Mouse (Mus musculus): Measurements from ENCODE around the gene Cct4.
A peak's percentile ranks its signal among the peaks of the same experiment; 100 is the strongest.

Gene Cct4

GRCm38 (mm10) chr11:22990393-22991126 lies at the start of gene Cct4:
Cct4 (plus strand) TSS chr11:22990519.
- DNase-seq: peak; percentile 92 to 95

- DNase-seq: no peak
Measured at GRCm38 (mm10) chr11:22949101-22949500, 41.2 kb upstream of the Cct4 start.

- DNase-seq: no peak
Measured at GRCm38 (mm10) chr11:22950131-22950530, 40.2 kb upstream of the Cct4 start.

DNA sequence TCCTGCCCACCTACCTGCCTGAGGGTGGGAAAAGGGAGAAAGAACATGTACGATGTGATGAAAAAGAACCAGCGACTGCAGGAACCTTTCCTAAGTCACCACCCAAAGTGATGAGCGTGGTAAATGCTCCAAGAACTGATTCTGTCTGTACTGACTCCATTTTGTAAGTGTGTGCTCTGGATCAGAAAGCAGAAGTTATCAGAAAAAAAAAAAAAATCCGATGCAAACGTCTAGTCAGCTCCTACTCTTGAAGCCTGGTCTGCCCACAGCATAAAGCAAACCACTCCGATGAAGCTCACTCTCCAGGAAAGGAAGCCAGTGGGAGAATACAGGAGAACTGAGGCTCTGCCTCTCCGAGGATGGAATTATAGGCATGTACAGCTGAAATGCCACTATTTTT lies 37.7 kb upstream of the Cct4 start:
- DNase-seq: no peak

- DNase-seq: no peak
Measured at GRCm38 (mm10) chr11:22956346-22956745, 34.0 kb upstream of the Cct4 start.

GRCm38 (mm10) chr11:22956830-22957229 lies 33.5 kb upstream of the Cct4 start:
- no peak for DNase-seq

DNA sequence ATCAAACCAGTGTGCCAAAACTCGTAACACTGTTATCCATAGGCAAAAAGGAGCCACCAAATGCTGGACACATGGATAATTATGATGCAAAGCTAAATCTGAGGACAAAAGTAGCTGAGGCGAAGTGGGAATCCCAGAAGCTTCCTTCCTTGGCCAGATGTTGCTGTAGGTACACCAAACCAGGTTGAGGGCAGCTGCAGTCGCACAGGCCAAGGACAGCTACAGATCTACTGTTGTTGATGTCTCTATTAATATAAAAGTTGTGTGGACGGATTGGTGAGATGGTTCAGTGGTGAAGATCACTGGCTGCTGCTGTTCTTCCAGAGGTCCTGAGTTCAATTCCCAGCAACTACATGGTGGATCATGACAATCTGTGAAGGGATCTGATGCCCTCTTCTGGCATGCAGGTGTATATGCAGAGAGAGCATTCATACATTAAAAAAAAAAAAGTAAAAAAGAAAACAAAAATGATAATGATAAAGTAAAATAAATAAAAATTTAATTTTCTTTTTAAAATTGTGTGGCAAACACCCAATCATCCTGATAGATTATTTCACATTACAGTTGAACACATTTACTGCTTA lies 32.4 kb upstream of the Cct4 start:
- DNase-seq: no peak

- no peak for DNase-seq
Measured at GRCm38 (mm10) chr11:22962101-22962500, 28.2 kb upstream of the Cct4 start.

GRCm38 (mm10) chr11:22964401-22964800 lies 25.9 kb upstream of the Cct4 start:
- DNase-seq: no peak

- no peak for DNase-seq
Measured at GRCm38 (mm10) chr11:22965503-22965902, 24.8 kb upstream of the Cct4 start.

GRCm38 (mm10) chr11:22969486-22969885 lies 20.8 kb upstream of the Cct4 start:
- no peak for DNase-seq

- DNase-seq: no peak
Measured at GRCm38 (mm10) chr11:22970546-22970945, 19.8 kb upstream of the Cct4 start.

- peak; percentile 83 to 84 for DNase-seq
Measured at GRCm38 (mm10) chr11:22971835-22972709, 18.2 kb upstream of the Cct4 start, which contains the start of gene Zrsr1. Zrsr1 (plus strand) TSS chr11:22972005.

DNA sequence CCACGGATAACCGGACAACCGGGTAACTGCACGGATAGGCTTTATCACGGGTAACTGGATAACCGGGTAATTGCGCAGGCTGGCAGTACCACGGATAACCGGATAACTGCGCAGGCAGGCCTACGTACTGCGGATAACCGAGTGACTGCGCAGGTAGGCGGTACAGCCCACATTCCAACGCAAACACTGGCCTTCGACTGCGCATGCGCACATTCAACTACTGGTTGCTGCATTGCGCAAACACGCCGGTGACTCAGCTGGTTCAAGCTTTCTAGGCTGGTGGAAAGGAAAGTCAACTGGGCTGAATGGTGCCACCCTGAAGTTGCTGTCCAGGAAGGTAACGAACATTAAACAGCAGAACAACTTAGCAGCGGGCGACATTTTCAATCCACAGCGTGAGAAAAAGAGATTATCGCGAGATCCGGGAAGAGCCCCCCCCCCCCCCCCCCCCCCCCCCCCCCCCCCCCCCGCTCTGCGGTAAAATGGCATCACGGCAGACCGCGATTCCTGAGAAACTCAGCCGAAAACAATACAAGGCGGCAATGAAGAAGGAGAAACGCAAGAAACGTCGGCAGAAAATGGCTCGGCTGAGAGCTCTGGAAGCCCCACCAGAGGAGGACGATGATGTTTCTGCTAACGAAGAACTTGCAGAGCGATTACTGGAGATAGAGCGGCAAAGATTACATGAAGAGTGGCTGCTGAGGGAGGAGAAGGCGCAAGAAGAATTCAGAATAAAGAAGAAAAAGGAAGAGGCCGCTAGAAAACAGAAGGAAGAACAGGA lies 17.4 kb upstream of the Cct4 start:
- DNase-seq: peak; percentile 76 to 88

- DNase-seq: no peak
Measured at GRCm38 (mm10) chr11:22973599-22973998, 16.7 kb upstream of the Cct4 start.

DNA sequence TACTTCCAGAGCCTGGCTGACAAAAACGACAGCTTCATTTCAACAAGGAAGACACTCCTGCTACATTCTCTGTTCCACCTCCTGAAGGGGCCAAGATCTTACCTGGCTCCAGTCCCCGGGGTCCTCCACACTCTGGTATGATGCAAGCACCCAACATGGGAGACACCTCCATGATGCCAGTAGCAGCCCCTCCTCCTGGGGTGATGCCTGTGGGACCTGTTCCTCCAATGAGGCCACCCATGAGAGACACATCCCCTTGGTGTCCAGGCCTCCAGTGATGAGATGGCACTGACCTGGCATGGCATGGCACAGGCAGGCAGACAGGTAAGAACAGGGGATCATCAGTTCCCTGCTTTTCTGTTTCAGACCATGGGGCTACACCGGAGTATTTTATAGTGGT lies 12.1 kb upstream of the Cct4 start:
- DNase-seq: no peak

- DNase-seq: peak; percentile 71 to 72
Measured at GRCm38 (mm10) chr11:22978711-22979110, 11.6 kb upstream of the Cct4 start.

- DNase-seq: no peak
Measured at GRCm38 (mm10) chr11:22979221-22979620, 11.1 kb upstream of the Cct4 start.

DNA sequence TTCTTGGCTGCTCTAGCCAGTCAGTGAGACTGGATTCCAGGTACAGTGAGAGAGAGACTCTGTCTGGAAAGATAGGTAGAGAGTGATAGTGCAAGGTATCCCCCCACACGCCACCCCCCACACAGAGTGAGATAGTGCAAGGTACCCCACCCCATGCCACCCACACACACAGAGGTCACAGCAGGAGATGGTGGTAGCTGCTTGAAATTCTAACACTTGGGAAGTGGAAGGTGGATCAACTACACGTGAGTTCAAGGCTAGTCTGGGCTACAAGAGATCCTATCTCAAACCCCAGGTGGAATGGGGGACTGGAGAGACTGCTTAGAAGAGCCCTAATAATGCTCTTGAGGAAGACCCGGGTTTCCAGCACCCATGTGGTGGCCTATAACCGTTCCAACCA lies 9.3 kb upstream of the Cct4 start:
- no peak for DNase-seq

DNA sequence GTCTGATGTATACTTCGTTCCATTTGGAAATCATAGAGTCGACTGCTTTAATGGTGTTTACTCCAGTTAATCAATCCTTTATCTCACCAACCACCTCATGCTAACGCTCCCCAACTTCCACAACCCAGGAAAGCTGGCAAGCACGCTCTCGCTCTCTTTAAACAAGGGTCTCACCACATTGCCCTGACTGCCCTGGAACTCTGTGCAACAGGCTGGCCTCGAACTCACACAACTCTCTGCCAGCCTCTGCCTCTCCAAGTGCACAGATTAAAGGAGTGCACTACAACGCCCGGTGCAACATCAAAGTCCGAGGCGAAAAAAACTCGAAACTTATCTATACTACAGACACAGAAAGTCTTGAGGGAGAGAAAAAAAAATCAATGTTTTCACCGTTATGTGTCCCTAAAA lies 8.8 kb upstream of the Cct4 start:
- no peak for DNase-seq

DNA sequence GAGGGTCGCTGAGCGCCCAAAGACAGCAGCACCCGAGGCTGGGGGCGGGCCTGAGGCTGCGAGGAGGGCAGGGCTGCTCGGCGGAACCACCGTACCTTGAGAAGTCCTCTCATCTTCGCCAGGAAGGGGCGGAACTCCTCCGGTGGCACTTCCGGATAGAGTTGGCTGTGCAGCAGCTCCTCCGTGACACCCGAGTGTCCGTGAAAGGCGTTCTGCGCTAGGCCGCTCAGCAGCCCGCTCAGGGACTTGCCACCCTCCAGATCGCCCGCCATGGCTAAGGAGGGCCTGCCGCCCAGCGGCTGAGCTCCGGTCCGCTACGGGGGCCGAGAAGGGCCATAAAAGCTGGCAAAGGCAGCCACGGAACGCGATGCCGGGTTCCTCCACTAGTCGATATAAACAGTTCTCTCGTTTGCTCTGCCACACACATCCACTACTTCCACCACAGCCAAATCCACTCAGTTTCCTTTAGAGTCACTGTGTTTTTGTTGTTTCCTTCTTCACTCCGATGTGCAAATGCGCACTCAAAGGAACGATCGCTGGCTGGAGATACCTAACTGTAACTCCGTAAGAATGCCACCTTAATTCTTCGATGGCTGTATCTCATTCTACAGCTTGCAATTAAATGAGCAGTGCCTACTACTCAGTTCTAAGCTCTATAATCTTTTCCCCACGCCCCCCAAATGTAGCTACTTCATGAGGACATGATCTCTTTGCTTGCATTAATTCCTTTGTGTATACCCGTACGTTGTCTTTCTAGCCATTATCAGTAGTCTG lies 8.1 kb upstream of the Cct4 start, which contains the start of the genes Gm28048 and Commd1:
Gm28048 (minus strand) TSS at position 107 of the 774 bp plus-strand sequence.
Commd1 (minus strand) TSS at position 399 of the 774 bp plus-strand sequence.
- peak; percentile 94 to 98 for DNase-seq

- no peak for DNase-seq
Measured at GRCm38 (mm10) chr11:22982846-22983245, 7.5 kb upstream of the Cct4 start.

Data from cerebellum, adult 18-20 months (tissue).